Mouse (Mus musculus) activated CD4-positive, CD25-positive, alpha-beta regulatory T cell, adult 4 months (primary cell): ENCODE data around the gene Zranb3. TPM values are rescaled to one million over a fixed set of nuclear protein-coding genes. Genes with fewer than 3 reads are reported as not detected.

Experiments
- ATAC-seq: one replicate; pipeline ENCODE4 v1.8.0; 2017
- polyA plus RNA-seq, 2 experiments: library from polyadenylated mRNA; unstranded; fragments of 100-300 nt; shearing (Covaris generic); gene quantifications; one replicate each; pipeline ENCODE4 v1.2.1; 2017

Gene Zranb3
- polyA plus RNA-seq, 2 experiments from 2014 or later: 1.5 to 1.8 TPM

- no peak for ATAC-seq
These were observed 160.6 kb downstream of the Zranb3 start for GRCm38 (mm10) chr1:127942231-127942630.

GRCm38 (mm10) chr1:127937277-127937676 is 165.6 kb downstream of the Zranb3 start:
- ATAC-seq: no peak

- ATAC-seq: no peak
These were observed 168.5 kb downstream of the Zranb3 start for GRCm38 (mm10) chr1:127934322-127934721.

- ATAC-seq: no peak
These were observed 169.4 kb downstream of the Zranb3 start for GRCm38 (mm10) chr1:127933405-127933804.

GRCm38 (mm10) chr1:127915802-127916201 is 187.0 kb downstream of the Zranb3 start:
- ATAC-seq: no peak

- ATAC-seq: no peak
These were observed 187.5 kb downstream of the Zranb3 start for GRCm38 (mm10) chr1:127915316-127915715.

- no peak for ATAC-seq
These were observed 189.7 kb downstream of the Zranb3 start for GRCm38 (mm10) chr1:127913116-127913515.

- ATAC-seq: no peak
These were observed 198.0 kb downstream of the Zranb3 start for GRCm38 (mm10) chr1:127904774-127905385.

Other genes with a start within 250 kb of the Zranb3 start
- gene Map3k19, start 248.0 kb downstream of the Zranb3 start, polyA plus RNA-seq: under 1 TPM; 0.16 to 0.43 TPM
- gene Rab3gap1, start 234.3 kb downstream of the Zranb3 start, polyA plus RNA-seq: 10 to 100 TPM; 48.1 to 55.1 TPM
- 100 to 1,000 TPM in 1 of 2 experiments, 10 to 100 TPM in 1; 96.7 to 105 TPM for gene R3hdm1, start 254 bp upstream of the Zranb3 start, polyA plus RNA-seq
- 10 to 100 TPM; 43.7 to 59.3 TPM for gene Ubxn4, start 140.9 kb upstream of the Zranb3 start, polyA plus RNA-seq
- under 1 TPM in 1 of 2 experiments, not detected in 1; 0.19 TPM for gene Lct, start 225.3 kb upstream of the Zranb3 start, polyA plus RNA-seq